Mouse (Mus musculus) lung, embryonic 16.5 days (tissue): ENCODE measurements at regions not wholly inside any gene's neighbourhood (a gene's known extent, or its start where the extent isn't known, plus 50 kb on each side); places are given as distances from the start of the nearest gene placed in this dataset.
"Not testable (repeated sequence)": the region's sequence is repeated elsewhere in the genome, so short reads cannot be mapped to it uniquely, and the experiment has no call there.

ENCODE experiments used
- ATAC-seq: fragments of 200-750 bp; cut with Nextera tagmentation; 2 replicates; pipeline ENCODE4 v1.8.0; 2017; ENCODE audit warnings: low read depth, mild to moderate bottlenecking, moderate library complexity
- H3K27ac ChIP-seq: fragments of 300-500 bp; sonication (generic); 2 replicates; pipeline ENCODE4 v1.5.1; 2014; ENCODE audit warnings: mild to moderate bottlenecking, control low read depth, low read length
- H3K27me3 ChIP-seq: fragments of 300-500 bp; sonication (generic); 2 replicates; pipeline ENCODE4 v1.6.1; 2014; ENCODE audit warnings: low read depth, low read length, mixed read lengths; ENCODE audit not compliant: control insufficient read depth, insufficient read depth
- H3K36me3 ChIP-seq: fragments of 300-500 bp; sonication (generic); 2 replicates; pipeline ENCODE4 v1.6.1; 2014; ENCODE audit warnings: low read length; ENCODE audit not compliant: control insufficient read depth, insufficient read depth
- H3K4me1 ChIP-seq: fragments of 300-500 bp; sonication (generic); replicated peaks from 2 replicates; pipeline ENCODE4 v1.6.1; 2014; ENCODE audit warnings: low read length, mixed read lengths; ENCODE audit not compliant: control insufficient read depth, insufficient read depth
- H3K4me2 ChIP-seq: fragments of 300-500 bp; sonication (generic); 2 replicates; pipeline ENCODE4 v1.6.1; 2014; ENCODE audit warnings: low read depth, low read length, control low read depth
- H3K4me3 ChIP-seq: fragments of 300-500 bp; sonication (generic); 2 replicates; pipeline ENCODE4 v1.5.1; 2014; ENCODE audit warnings: mild to moderate bottlenecking, low read length, control low read depth
- H3K9ac ChIP-seq: fragments of 300-500 bp; sonication (generic); 2 replicates; pipeline ENCODE4 v1.6.1; 2014; ENCODE audit warnings: low read length, control low read depth
- H3K9me3 ChIP-seq: fragments of 300-500 bp; sonication (generic); 2 replicates; pipeline ENCODE4 v1.6.1; 2016; ENCODE audit warnings: low read length; ENCODE audit not compliant: control insufficient read depth
- WGBS: fragments of 180-500 bp; shearing (Covaris S2); extraction: QIAGEN DNeasy Blood & Tissue Kit; methylation state at CpG from one replicate; pipeline ENCODE4 v1.1.7; 2014; 5-methylcytosine and 5-hydroxymethylcytosine counted together

DNA sequence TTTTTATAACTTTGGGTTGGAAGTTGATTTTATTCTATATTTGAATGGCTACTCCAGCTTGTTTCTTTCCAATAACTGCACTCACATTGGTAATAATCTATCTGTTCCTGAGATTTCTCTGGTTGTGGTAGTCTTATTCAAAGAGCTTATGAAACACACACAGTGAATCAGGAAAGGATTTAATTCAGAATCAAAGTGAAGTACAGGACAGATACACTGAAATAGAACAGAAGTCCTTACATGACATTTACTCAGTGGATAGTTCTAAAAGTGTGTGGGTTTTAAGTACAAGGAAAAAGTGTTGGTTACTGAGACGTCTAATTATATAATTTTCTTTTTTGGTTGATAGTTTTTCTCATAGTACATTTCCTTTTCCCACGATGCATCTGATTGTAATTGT lies 859.7 kb downstream of the Rpia start:
- no peaks in the 10 kb centered on the region for H3K4me1 ChIP-seq
- ATAC-seq: no peak
- H3K9ac ChIP-seq: no peak overlapping the region
- no peaks in the 10 kb centered on the region for H3K9me3 ChIP-seq
- 74% methylated on average over 2 of the region's 2 CpGs for WGBS
- H3K27ac ChIP-seq: no peak overlapping the region
- no peaks in the 10 kb centered on the region for H3K27me3 ChIP-seq
- H3K4me3 ChIP-seq: no peak overlapping the region
- no peaks in the 10 kb centered on the region for H3K36me3 ChIP-seq
- H3K4me2 ChIP-seq: no peak overlapping the region

DNA sequence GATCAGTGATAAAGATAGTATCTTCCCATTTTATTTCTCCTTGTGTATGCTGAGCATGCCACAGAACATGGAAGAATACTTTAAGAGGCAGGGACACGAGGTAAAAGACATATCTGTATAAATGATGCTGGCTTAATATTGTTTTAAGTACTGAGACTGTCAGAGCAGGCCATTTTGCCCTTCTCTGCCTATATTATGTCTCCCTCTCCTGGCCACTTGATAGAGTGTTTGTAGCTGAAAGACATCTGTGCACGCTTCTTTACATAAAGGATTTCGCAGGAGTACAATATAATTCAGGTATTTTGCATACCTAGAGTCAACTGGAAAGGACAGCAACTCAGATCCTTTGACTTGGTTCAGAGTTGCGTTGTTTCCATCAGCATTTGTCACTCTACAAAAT lies 877.3 kb downstream of the Rpia start:
- H3K27me3 ChIP-seq: no peaks in the 10 kb centered on the region
- no peak for ATAC-seq
- 62% methylated on average over 4 of the region's 4 CpGs for WGBS
- no peak overlapping the region for H3K4me3 ChIP-seq
- no peak overlapping the region for H3K27ac ChIP-seq
- no peaks in the 10 kb centered on the region for H3K4me1 ChIP-seq
- H3K9me3 ChIP-seq: no peaks in the 10 kb centered on the region
- no peak overlapping the region for H3K4me2 ChIP-seq
- no peak overlapping the region for H3K9ac ChIP-seq
- H3K36me3 ChIP-seq: no peaks in the 10 kb centered on the region

DNA sequence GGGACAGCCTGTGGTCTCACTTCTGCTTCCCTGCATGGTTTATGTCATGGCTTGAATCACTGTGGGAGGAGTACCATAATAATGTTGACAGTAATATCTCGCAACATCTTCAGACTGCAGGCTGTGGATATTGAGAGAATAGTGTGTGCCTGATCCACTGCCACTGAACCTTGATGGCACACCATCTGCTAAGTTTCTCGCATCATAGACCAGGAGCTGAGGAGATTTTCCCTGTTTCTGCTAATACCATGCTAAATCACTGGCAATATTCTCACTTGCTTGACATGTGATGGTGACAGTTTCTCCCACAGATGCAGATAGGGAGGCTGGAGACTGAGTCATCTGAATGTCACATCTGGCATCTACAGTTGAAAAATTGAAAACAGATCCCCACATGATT lies 912.7 kb downstream of the Rpia start:
- Histone ChIP-seq H3K9me3 (no peaks in the 10 kb centered on the region), H3K4me1 (no peaks in the 10 kb centered on the region), H3K4me2 (no peak overlapping the region), H3K27me3 (no peaks in the 10 kb centered on the region), H3K36me3 (no peaks in the 10 kb centered on the region), H3K4me3 (no peak overlapping the region), H3K27ac (no peak overlapping the region), H3K9ac (no peak overlapping the region)
- no peak for ATAC-seq
- WGBS: 73% methylated on average over 2 of the region's 2 CpGs

DNA sequence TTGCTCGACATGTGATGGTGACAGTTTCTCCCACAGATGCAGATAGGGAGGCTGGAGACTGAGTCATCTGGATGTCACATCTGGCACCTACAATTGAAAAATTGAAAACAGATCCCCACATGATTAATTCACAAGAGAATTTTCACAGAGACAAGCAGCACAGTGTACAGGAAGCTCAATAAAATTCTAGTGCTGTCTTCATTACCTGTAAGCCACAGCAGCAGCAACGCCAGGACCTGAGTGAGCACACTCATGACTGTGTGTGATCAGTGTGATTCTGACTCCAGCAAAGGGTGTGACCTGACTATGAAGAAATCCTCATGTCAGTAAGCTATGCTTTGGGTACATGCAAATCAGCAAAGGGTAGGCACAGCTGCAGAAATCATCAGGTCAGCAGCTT lies 933.4 kb downstream of the Rpia start:
- H3K27ac ChIP-seq, H3K9me3 ChIP-seq, H3K36me3 ChIP-seq, H3K4me1 ChIP-seq, H3K27me3 ChIP-seq, H3K9ac ChIP-seq, H3K4me3 ChIP-seq, ATAC-seq, H3K4me2 ChIP-seq: not testable (repeated sequence)
- WGBS: 59% methylated on average over 2 of the region's 2 CpGs

DNA sequence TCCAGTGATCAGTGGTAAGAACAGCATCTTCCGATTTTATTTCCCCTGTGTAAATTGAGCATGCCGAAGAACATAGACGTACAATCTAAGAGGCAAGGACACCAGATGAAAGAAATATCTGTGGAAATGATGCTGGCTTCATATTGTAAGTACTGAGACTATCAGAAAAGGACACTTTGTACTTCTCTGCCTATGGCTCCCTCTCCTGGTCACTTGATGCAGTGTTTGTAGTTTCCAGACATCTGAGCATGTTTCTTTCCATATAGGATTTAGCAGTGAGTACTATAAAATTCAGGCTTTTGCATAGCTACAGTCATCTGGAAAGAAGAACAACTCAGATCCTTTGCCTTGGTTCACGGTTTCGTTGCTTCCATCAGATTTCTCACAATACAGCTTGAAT lies 963.4 kb downstream of the Rpia start:
- H3K4me1 ChIP-seq, H3K36me3 ChIP-seq, H3K4me2 ChIP-seq, H3K27ac ChIP-seq, ATAC-seq, H3K9ac ChIP-seq, H3K9me3 ChIP-seq, H3K27me3 ChIP-seq, H3K4me3 ChIP-seq: not testable (repeated sequence)
- 78% methylated on average over 5 of the region's 5 CpGs for WGBS

DNA sequence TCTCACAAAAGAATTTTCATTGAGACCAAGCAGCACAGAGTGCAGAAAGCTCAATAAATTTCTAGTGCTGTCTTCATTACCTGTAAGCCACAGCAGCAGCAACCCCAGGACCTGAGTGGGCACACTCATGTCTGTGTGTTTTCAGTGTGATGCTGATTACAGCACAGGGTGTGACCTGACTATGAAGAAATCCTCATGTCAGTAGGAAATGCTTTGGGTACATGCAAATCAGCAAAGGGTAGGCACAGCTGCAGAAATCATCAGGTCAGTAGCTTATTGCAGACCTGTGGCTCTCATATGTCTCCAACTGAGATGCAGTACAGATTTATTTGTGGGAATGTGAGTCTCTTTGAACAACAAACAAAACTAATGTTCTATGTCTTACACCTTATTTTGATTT lies 977.1 kb downstream of the Rpia start:
- H3K4me2 ChIP-seq, ATAC-seq, H3K9me3 ChIP-seq, H3K4me1 ChIP-seq, H3K9ac ChIP-seq, H3K27me3 ChIP-seq, H3K27ac ChIP-seq, H3K4me3 ChIP-seq, H3K36me3 ChIP-seq: not testable (repeated sequence)

DNA sequence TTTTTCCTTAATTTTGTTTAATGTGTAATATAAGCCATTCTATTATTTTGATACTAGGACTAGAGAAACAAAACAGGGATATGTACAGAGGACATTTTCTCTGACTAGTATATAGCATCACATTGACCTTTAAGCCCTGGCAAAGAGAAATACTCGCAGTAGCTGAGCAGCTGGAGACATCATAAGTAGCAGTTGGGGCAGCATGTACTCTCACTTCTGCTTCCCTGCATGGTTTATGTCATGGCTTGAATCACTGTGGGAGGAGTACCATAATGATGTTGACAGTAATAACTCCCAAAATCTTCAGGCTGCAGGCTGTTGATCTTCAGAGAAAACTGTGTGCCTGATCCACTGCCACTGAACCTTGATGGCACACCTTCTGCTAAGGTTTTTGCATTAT lies 977.7 kb downstream of the Rpia start:
- H3K4me2 ChIP-seq: not testable (repeated sequence)
- 46% methylated on average over 1 of the region's 1 CpGs for WGBS

DNA sequence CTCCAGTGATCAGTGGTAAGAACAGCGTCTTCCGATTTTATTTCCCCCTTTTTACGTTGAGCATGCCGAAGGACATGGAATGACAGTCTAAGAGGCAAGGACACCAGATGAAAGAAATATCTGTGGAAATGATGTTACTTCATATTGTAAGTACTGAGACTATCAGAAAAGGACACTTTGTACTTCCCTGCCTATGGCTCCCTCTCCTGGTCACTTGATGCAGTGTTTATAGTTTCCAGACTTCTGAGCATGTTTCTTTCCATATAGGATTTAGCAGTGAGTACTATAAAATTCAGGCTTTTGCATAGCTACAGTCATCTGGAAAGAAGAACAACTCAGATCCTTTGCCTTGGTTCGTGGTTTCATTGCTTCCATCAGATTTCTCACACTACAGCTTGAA lies 1011.7 kb downstream of the Rpia start:
- not testable (repeated sequence) for H3K27ac ChIP-seq, H3K4me3 ChIP-seq, H3K9me3 ChIP-seq, H3K9ac ChIP-seq, H3K27me3 ChIP-seq, H3K4me2 ChIP-seq, H3K4me1 ChIP-seq, H3K36me3 ChIP-seq, ATAC-seq
- WGBS: 65% methylated on average over 5 of the region's 5 CpGs

More for the DNA sequence above, 977.7 kb downstream of the Rpia start:
- H3K27me3 ChIP-seq, H3K9me3 ChIP-seq, H3K36me3 ChIP-seq, H3K4me1 ChIP-seq, ATAC-seq, H3K27ac ChIP-seq, H3K4me3 ChIP-seq, H3K9ac ChIP-seq: not testable (repeated sequence)

DNA sequence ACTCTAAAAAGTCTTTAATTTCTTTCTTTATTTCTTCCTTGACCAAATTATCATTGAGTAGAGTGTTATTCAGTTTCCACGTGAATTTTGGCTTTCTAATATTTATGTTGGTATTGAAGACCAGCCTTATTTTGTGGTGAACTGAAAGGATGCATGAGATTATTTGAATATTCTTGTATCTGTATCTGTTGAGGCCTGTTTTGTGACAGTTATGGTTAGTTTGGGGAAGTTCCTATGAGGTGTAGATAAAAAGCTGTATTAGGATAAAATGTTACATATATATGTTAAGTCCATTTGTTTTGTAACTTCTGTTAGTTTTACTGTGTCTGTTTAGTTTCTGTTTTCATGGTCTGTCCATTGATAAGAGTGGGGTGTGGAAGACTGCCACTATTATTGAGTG lies 1014.7 kb downstream of the Rpia start:
- ATAC-seq, H3K4me3 ChIP-seq, H3K36me3 ChIP-seq, H3K27ac ChIP-seq, H3K4me2 ChIP-seq, H3K9ac ChIP-seq, H3K9me3 ChIP-seq, H3K4me1 ChIP-seq, H3K27me3 ChIP-seq: not testable (repeated sequence)
- 49% methylated on average over 1 of the region's 1 CpGs for WGBS

DNA sequence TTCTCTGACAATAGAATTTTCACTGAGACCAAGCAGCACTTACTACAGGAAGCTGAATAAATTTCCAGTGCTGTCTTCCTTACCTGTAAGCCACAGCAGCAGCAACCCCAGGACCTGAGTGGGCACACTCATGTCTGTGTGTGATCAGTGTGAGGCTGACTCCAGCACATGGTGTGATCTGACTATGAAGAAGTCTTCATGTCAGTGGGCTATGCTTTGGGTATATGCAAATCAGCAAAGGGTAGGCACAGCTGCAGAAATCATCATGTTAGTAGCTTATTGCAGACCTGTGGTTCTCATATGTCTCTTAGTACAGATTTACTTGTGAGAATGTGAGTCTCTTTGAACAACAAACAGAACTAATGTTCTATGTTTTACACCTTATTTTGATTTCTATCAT lies 1027.2 kb downstream of the Rpia start:
- H3K4me2 ChIP-seq: no peak overlapping the region
- no peak for ATAC-seq
- no peak overlapping the region for H3K9ac ChIP-seq

More for the DNA sequence above, 1027.2 kb downstream of the Rpia start:
- Histone ChIP-seq H3K9me3 (no peaks in the 10 kb centered on the region), H3K27ac (no peak overlapping the region), H3K4me1 (no peaks in the 10 kb centered on the region), H3K36me3 (no peaks in the 10 kb centered on the region), H3K4me3 (no peak overlapping the region), H3K27me3 (no peaks in the 10 kb centered on the region)
